Mouse (Mus musculus): ENCODE measurements around the gene Olfr1477. TPM values are rescaled to one million over a fixed set of nuclear protein-coding genes. Genes with fewer than 3 reads are reported as not detected.
"Not testable (repeated sequence)": the region's sequence is repeated elsewhere in the genome, so short reads cannot be mapped to it uniquely, and the experiment has no call there.

Gene Olfr1477
- polyA plus RNA-seq (2014; fragmentation: Nextera tagmentation; extraction: Ambion mirVana) = not detected in 2 replicates

DNA sequence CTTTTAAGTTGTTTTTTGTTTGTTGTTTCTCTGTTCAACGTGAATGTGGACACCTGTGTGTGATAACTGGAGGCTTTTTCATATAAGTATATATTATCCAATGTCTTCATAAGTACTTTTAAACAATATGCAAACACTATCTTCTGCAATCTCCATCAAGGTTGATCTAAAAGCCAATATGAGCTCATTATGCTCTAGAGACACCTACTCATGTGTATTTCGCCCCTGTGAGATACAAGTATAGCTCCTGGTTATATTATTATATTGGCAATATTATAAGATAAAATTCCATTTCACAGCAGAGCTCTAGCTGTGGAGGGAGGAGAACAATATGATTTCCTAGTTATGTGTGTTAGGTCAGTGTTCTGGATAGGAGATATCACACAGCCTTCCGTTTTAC lies at the start of gene Olfr1477:
Gene Olfr1477, plus strand, starts transcription at position 301 of the 400 bp plus-strand sequence.
- no peak within 1 kb of the TSS for H3K4me3 ChIP-seq (ENCODE audit: low read depth, low read length)
- no peak within 1 kb of the TSS for H3K27ac ChIP-seq (ENCODE audit: low read depth, low read length)
- peaks cover 4% of the 10 kb centered on the region; the same call in 1 of the 2 replicates for H3K9me3 ChIP-seq (ENCODE audit: control insufficient read depth, low read length)
- DNase-seq (ENCODE audit: low spot score, missing footprints) = no peak
- 75% methylated on average over 3 of the region's 3 CpGs for WGBS
- no peak within 1 kb of the TSS for H3K9ac ChIP-seq (ENCODE audit: low read length)
- H3K36me3 ChIP-seq (ENCODE audit: control insufficient read depth, insufficient read depth, low read length) = no peaks in the 10 kb centered on the region
- H3K27me3 ChIP-seq (ENCODE audit: control insufficient read depth, insufficient read depth, low read length) = no peaks in the 10 kb centered on the region
- no peaks in the 10 kb centered on the region for H3K4me1 ChIP-seq (ENCODE audit: control insufficient read depth, insufficient read depth, low read length)
- no peak for ATAC-seq (ENCODE audit: low FRiP score)
- H3K4me2 ChIP-seq = no peak within 1 kb of the TSS

- 77% methylated on average over 1 of the region's 1 CpGs for WGBS
- Histone ChIP-seq H3K36me3 (ENCODE audit: control insufficient read depth, insufficient read depth, low read length) (no peaks in the 10 kb centered on the region), H3K27ac (ENCODE audit: low read depth, low read length) (no peak within 1 kb of the TSS), H3K4me2 (no peak within 1 kb of the TSS), H3K4me3 (ENCODE audit: low read depth, low read length) (no peak within 1 kb of the TSS), H3K27me3 (ENCODE audit: control insufficient read depth, insufficient read depth, low read length) (no peaks in the 10 kb centered on the region), H3K4me1 (ENCODE audit: control insufficient read depth, insufficient read depth, low read length) (no peaks in the 10 kb centered on the region), H3K9me3 (ENCODE audit: control insufficient read depth, low read length) (peaks cover 3% of the 10 kb centered on the region; the same call in 1 of the 2 replicates), H3K9ac (ENCODE audit: low read length) (no peak within 1 kb of the TSS)
- no peak for ATAC-seq (ENCODE audit: low FRiP score)
- no peak for DNase-seq (ENCODE audit: low spot score, missing footprints)
Observed at GRCm38 (mm10) chr19:13455986-13456385, 44.4 kb upstream of the Olfr1477 start, which contains the start of gene Olfr1472. TSS of gene Olfr1472 (minus strand) at chr19:13456086.

DNA sequence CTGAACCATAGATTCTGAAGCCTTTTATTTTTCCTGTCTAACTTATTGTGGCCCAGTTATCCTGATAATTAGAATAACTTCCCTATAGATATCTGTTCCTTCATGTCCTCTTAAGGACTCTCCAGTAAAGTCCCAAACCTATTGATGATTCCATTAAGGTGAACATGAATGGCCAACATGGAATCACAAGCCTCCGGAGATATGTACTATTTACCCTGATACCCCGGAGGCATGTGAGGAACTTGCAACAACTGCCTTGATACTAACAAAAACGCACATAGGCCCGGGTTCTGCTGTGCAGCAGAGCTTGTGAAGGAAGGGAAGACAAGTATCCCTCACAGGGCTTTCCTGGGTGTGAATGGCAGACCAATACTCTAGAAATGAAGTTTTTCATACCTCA lies 31.1 kb upstream of the Olfr1477 start, which contains the start of gene Olfr1474:
Gene Olfr1474, plus strand, starts transcription at position 301 of the 400 bp plus-strand sequence.
- H3K27ac ChIP-seq (ENCODE audit: low read depth, low read length); H3K4me1 ChIP-seq (ENCODE audit: control insufficient read depth, insufficient read depth, low read length); H3K27me3 ChIP-seq (ENCODE audit: control insufficient read depth, insufficient read depth, low read length); H3K9me3 ChIP-seq (ENCODE audit: control insufficient read depth, low read length); H3K36me3 ChIP-seq (ENCODE audit: control insufficient read depth, insufficient read depth, low read length); ATAC-seq (ENCODE audit: low FRiP score); DNase-seq (ENCODE audit: low spot score, missing footprints); H3K4me2 ChIP-seq; H3K9ac ChIP-seq (ENCODE audit: low read length); H3K4me3 ChIP-seq (ENCODE audit: low read depth, low read length): not testable (repeated sequence)
- WGBS = 82% methylated on average over 4 of the region's 4 CpGs

GRCm38 (mm10) chr19:13480096-13480495 lies 20.2 kb upstream of the Olfr1477 start, which contains the start of gene Olfr1475:
TSS of gene Olfr1475 (minus strand) at chr19:13480196.
- no peak within 1 kb of the TSS for H3K4me3 ChIP-seq (ENCODE audit: low read depth, low read length)
- no peaks in the 10 kb centered on the region for H3K27me3 ChIP-seq (ENCODE audit: control insufficient read depth, insufficient read depth, low read length)
- H3K27ac ChIP-seq (ENCODE audit: low read depth, low read length) = no peak within 1 kb of the TSS
- no peak for ATAC-seq (ENCODE audit: low FRiP score)
- no peak within 1 kb of the TSS for H3K9ac ChIP-seq (ENCODE audit: low read length)
- DNase-seq (ENCODE audit: low spot score, missing footprints) = no peak
- no peaks in the 10 kb centered on the region for H3K4me1 ChIP-seq (ENCODE audit: control insufficient read depth, insufficient read depth, low read length)
- no peak within 1 kb of the TSS for H3K4me2 ChIP-seq
- H3K36me3 ChIP-seq (ENCODE audit: control insufficient read depth, insufficient read depth, low read length) = no peaks in the 10 kb centered on the region
- no peaks in the 10 kb centered on the region for H3K9me3 ChIP-seq (ENCODE audit: control insufficient read depth, low read length)

DNA sequence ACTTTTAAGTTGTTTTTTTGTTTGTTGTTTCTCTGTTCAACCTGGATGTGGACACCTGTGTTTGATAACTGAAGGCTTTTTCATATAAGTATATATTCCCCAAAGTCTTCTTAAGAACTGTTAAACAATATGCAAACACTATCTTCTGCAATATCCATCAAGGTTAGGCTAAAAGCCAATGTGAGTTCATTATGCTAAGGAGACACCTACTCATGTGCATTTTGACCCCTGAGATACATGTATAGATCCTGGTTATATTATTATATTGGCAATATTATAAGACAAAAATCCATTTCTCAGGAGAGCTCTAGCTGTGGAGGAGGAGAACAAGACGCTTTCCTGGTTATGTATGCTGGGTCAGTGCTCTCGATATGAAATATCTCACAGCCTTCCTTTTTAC lies 27.3 kb downstream of the Olfr1477 start, which contains the start of gene Olfr1480:
Gene Olfr1480, plus strand, starts transcription at position 301 of the 400 bp plus-strand sequence.
- DNase-seq (ENCODE audit: low spot score, missing footprints) (no peak), ATAC-seq (ENCODE audit: low FRiP score) (no peak)
- H3K4me3 ChIP-seq (ENCODE audit: low read depth, low read length) = no peak within 1 kb of the TSS
- H3K4me1 ChIP-seq (ENCODE audit: control insufficient read depth, insufficient read depth, low read length) = no peaks in the 10 kb centered on the region
- no peak within 1 kb of the TSS for H3K27ac ChIP-seq (ENCODE audit: low read depth, low read length)
- H3K9me3 ChIP-seq (ENCODE audit: control insufficient read depth, low read length) = peaks cover 8% of the 10 kb centered on the region
- no peak within 1 kb of the TSS for H3K4me2 ChIP-seq
- no peak within 1 kb of the TSS for H3K9ac ChIP-seq (ENCODE audit: low read length)
- no peaks in the 10 kb centered on the region for H3K27me3 ChIP-seq (ENCODE audit: control insufficient read depth, insufficient read depth, low read length)
- no peaks in the 10 kb centered on the region for H3K36me3 ChIP-seq (ENCODE audit: control insufficient read depth, insufficient read depth, low read length)
- WGBS = 81% methylated on average over 2 of the region's 2 CpGs

Other genes starting within 250 kb of the Olfr1477 start
- gene Olfr1465, start 185.0 kb upstream of the Olfr1477 start, polyA plus RNA-seq (2014; fragmentation: Nextera tagmentation; extraction: Ambion mirVana) = not detected in 2 replicates
- not detected in 2 replicates for gene Olfr1466, start 161.7 kb upstream of the Olfr1477 start, polyA plus RNA-seq (2014; fragmentation: Nextera tagmentation; extraction: Ambion mirVana)
- not detected in 2 replicates for gene Olfr1467, start 138.3 kb upstream of the Olfr1477 start, polyA plus RNA-seq (2014; fragmentation: Nextera tagmentation; extraction: Ambion mirVana)
- not detected in 2 replicates for gene Olfr1469, start 92.7 kb upstream of the Olfr1477 start, polyA plus RNA-seq (2014; fragmentation: Nextera tagmentation; extraction: Ambion mirVana)
- not detected in 2 replicates for gene Olfr1471, start 57.1 kb upstream of the Olfr1477 start, polyA plus RNA-seq (2014; fragmentation: Nextera tagmentation; extraction: Ambion mirVana)
- gene Olfr1472, start 44.5 kb upstream of the Olfr1477 start, polyA plus RNA-seq (2014; fragmentation: Nextera tagmentation; extraction: Ambion mirVana) = not detected in 2 replicates
- gene Olfr1474, start 31.0 kb upstream of the Olfr1477 start, polyA plus RNA-seq (2014; fragmentation: Nextera tagmentation; extraction: Ambion mirVana) = not detected in 2 replicates
- gene Olfr1475, start 20.4 kb upstream of the Olfr1477 start, polyA plus RNA-seq (2014; fragmentation: Nextera tagmentation; extraction: Ambion mirVana) = not detected in 2 replicates
- gene Olfr1480, start 27.4 kb downstream of the Olfr1477 start, polyA plus RNA-seq (2014; fragmentation: Nextera tagmentation; extraction: Ambion mirVana) = not detected in 2 replicates
- gene Olfr1484, start 83.0 kb downstream of the Olfr1477 start, polyA plus RNA-seq (2014; fragmentation: Nextera tagmentation; extraction: Ambion mirVana) = not detected in 2 replicates
- gene Olfr1487, start 116.8 kb downstream of the Olfr1477 start, polyA plus RNA-seq (2014; fragmentation: Nextera tagmentation; extraction: Ambion mirVana) = not detected in 2 replicates
- gene Olfr1489, start 131.1 kb downstream of the Olfr1477 start, polyA plus RNA-seq (2014; fragmentation: Nextera tagmentation; extraction: Ambion mirVana) = not detected in 2 replicates
- gene Olfr1490, start 150.5 kb downstream of the Olfr1477 start, polyA plus RNA-seq (2014; fragmentation: Nextera tagmentation; extraction: Ambion mirVana) = not detected in 2 replicates
- gene Olfr1491, start 196.7 kb downstream of the Olfr1477 start, polyA plus RNA-seq (2014; fragmentation: Nextera tagmentation; extraction: Ambion mirVana) = not detected in 2 replicates
- not detected in 2 replicates for gene Olfr1493-ps1, start 222.7 kb downstream of the Olfr1477 start, polyA plus RNA-seq (2014; fragmentation: Nextera tagmentation; extraction: Ambion mirVana)
- gene Olfr1494, start 239.2 kb downstream of the Olfr1477 start, polyA plus RNA-seq (2014; fragmentation: Nextera tagmentation; extraction: Ambion mirVana) = not detected in 2 replicates

Data from midbrain, embryonic 11.5 days (tissue).